Mouse (Mus musculus) CH12.LX (cell line): ENCODE results near the gene Gm45233. TPM values are rescaled to one million over a fixed set of nuclear protein-coding genes. Genes with fewer than 3 reads are reported as not detected.
A peak's percentile ranks its signal among the peaks of the same experiment; 100 is the strongest.

Experiments used
- DNase-seq: peaks from one replicate; pipeline ENCODE4 v3.0.0-alpha.2; 2013; ENCODE audit errors: extremely low read depth
- H3K27ac ChIP-seq: 2 replicates; pipeline ENCODE4 v1.5.1; 2012; ENCODE audit warnings: low read depth, mild to moderate bottlenecking, control low read depth, moderate library complexity; ENCODE audit not compliant: insufficient read depth
- H3K27me3 ChIP-seq: replicated peaks from 2 replicates; pipeline ENCODE3; 2012; ENCODE audit warnings: inconsistent platforms
- H3K36me3 ChIP-seq, 2 experiments: replicated peaks in 1 of 2; 2 replicates each; pipeline versions ENCODE3 to v1.6.1; 2012; ENCODE audit warnings: inconsistent platforms in 1 of 2, low read length in 1 of 2, mild to moderate bottlenecking in 1 of 2, mixed read lengths in 1 of 2, moderate library complexity in 1 of 2; ENCODE audit not compliant: control insufficient read depth in 1 of 2, insufficient read depth in 1 of 2
- H3K4me1 ChIP-seq, 2 experiments: 2 replicates each; pipeline ENCODE4 v1.6.1; 2012; ENCODE audit warnings: inconsistent platforms in 1 of 2, moderate library complexity in 1 of 2; ENCODE audit not compliant: insufficient read depth in 2 of 2, control insufficient read depth in 1 of 2
- H3K4me2 ChIP-seq: 2 replicates; pipeline ENCODE4 v1.6.1; 2012; ENCODE audit warnings: low read depth, mild to moderate bottlenecking, control low read depth; ENCODE audit not compliant: poor library complexity, insufficient read depth, severe bottlenecking
- H3K4me3 ChIP-seq, 3 experiments: fragments of 150-350 bp in 1 of 3; sonication (generic) in 1 of 3; replicated peaks in 1 of 3; 2 replicates each; pipeline versions ENCODE3 to v1.5.1; 2011 to 2012; ENCODE audit warnings: low read depth in 2 of 3, low read length in 2 of 3, mild to moderate bottlenecking in 2 of 3, moderate library complexity in 2 of 3, control low read depth in 1 of 3, improper control_type of control experiment in 1 of 3, inconsistent platforms in 1 of 3, mixed read lengths in 1 of 3; ENCODE audit not compliant: poor library complexity in 1 of 3
- H3K79me2 ChIP-seq: replicated peaks from 2 replicates; pipeline ENCODE4 v1.6.1; 2012; ENCODE audit warnings: mild to moderate bottlenecking, moderate library complexity; ENCODE audit not compliant: control insufficient read depth, poor library complexity, insufficient read depth, severe bottlenecking; ENCODE audit errors: extremely low read depth
- H3K9ac ChIP-seq: 2 replicates; pipeline ENCODE4 v1.6.1; 2012; ENCODE audit warnings: low read depth, mild to moderate bottlenecking, control low read depth, moderate library complexity; ENCODE audit not compliant: insufficient read depth
- H3K9me3 ChIP-seq: replicated peaks from 2 replicates; pipeline ENCODE3; 2012; ENCODE audit warnings: low read length, inconsistent platforms, mixed read lengths
- BHLHE40 ChIP-seq: IDR thresholded peaks from 2 replicates; pipeline ENCODE4 v1.6.1; 2011; ENCODE audit warnings: mild to moderate bottlenecking, low read depth, low read length, improper control_type of control experiment
- CHD1 ChIP-seq: IDR thresholded peaks from 2 replicates; pipeline ENCODE4 v1.6.1; 2012; ENCODE audit warnings: low read depth, low read length, improper control_type of control experiment, inconsistent platforms
- CHD2 ChIP-seq: IDR thresholded peaks from 2 replicates; pipeline ENCODE4 v1.6.1; 2011; ENCODE audit warnings: low read length, improper control_type of control experiment
- CTCF ChIP-seq, 2 experiments: IDR thresholded peaks in 1 of 2; conservative IDR thresholded peaks in 1 of 2; 2 replicates each; pipeline ENCODE4 v1.5.1; 2011 to 2012; ENCODE audit warnings: low read depth in 2 of 2, low read length in 2 of 2, improper control_type of control experiment in 1 of 2, inconsistent platforms in 1 of 2, mild to moderate bottlenecking in 1 of 2, moderate library complexity in 1 of 2
- E2F4 ChIP-seq: IDR thresholded peaks from 2 replicates; pipeline ENCODE4 v1.6.1; 2011; ENCODE audit warnings: low read depth, low read length, improper control_type of control experiment; ENCODE audit not compliant: insufficient replicate concordance
- ELF1 ChIP-seq: IDR thresholded peaks from 2 replicates; pipeline ENCODE4 v1.6.1; 2014; ENCODE audit warnings: low read depth, mild to moderate bottlenecking, inconsistent platforms, low read length, improper control_type of control experiment
- EP300 ChIP-seq: IDR thresholded peaks from 2 replicates; pipeline ENCODE4 v1.6.1; 2011; ENCODE audit warnings: low read length, improper control_type of control experiment
- ETS1 ChIP-seq: conservative IDR thresholded peaks from 2 replicates; pipeline ENCODE4 v1.6.1; 2012; ENCODE audit warnings: low read depth, mild to moderate bottlenecking, inconsistent platforms, low read length, improper control_type of control experiment, moderate library complexity
- GABPA ChIP-seq: IDR thresholded peaks from 2 replicates; pipeline ENCODE4 v1.6.1; 2012; ENCODE audit warnings: low read depth, low read length, improper control_type of control experiment, inconsistent platforms; ENCODE audit not compliant: insufficient replicate concordance
- HCFC1 ChIP-seq: IDR thresholded peaks from 2 replicates; pipeline ENCODE4 v1.6.1; 2012; ENCODE audit warnings: low read depth, mild to moderate bottlenecking, inconsistent platforms, low read length, improper control_type of control experiment
- IRF4 ChIP-seq: IDR thresholded peaks from 2 replicates; pipeline ENCODE4 v1.6.1; 2014; ENCODE audit warnings: low read depth, mild to moderate bottlenecking, inconsistent platforms, low read length, improper control_type of control experiment
- JUN ChIP-seq: IDR thresholded peaks from 2 replicates; pipeline ENCODE4 v1.6.1; 2011; ENCODE audit warnings: low read depth, mild to moderate bottlenecking, low read length, improper control_type of control experiment, moderate library complexity; ENCODE audit not compliant: insufficient read depth
- JUND ChIP-seq: conservative IDR thresholded peaks from 2 replicates; pipeline ENCODE4 v1.6.1; 2011; ENCODE audit warnings: low read depth, low read length, improper control_type of control experiment
- KAT2A ChIP-seq: IDR thresholded peaks from 2 replicates; pipeline ENCODE4 v1.6.1; 2012; ENCODE audit warnings: low read length, improper control_type of control experiment, inconsistent platforms; ENCODE audit not compliant: insufficient replicate concordance
- MAFK ChIP-seq: IDR thresholded peaks from 2 replicates; pipeline ENCODE4 v1.6.1; 2011; ENCODE audit warnings: low read length, improper control_type of control experiment; ENCODE audit not compliant: insufficient replicate concordance
- MAX ChIP-seq: IDR thresholded peaks from 2 replicates; pipeline ENCODE4 v1.6.1; 2011; ENCODE audit warnings: low read length, improper control_type of control experiment
- MAZ ChIP-seq: IDR thresholded peaks from 2 replicates; pipeline ENCODE4 v1.6.1; 2012; ENCODE audit warnings: low read depth, mild to moderate bottlenecking, inconsistent platforms, low read length, improper control_type of control experiment, moderate library complexity
- MEF2A ChIP-seq: IDR thresholded peaks from 2 replicates; pipeline ENCODE4 v1.6.1; 2014; ENCODE audit warnings: low read depth, mild to moderate bottlenecking, inconsistent platforms, low read length, improper control_type of control experiment, borderline replicate concordance
- MXI1 ChIP-seq: IDR thresholded peaks from 2 replicates; pipeline ENCODE4 v1.6.1; 2011; ENCODE audit warnings: mild to moderate bottlenecking, low read depth, low read length, improper control_type of control experiment
- MYC ChIP-seq: IDR thresholded peaks from 2 replicates; pipeline ENCODE4 v1.6.1; 2011; ENCODE audit warnings: low read depth, mild to moderate bottlenecking, improper control_type of control experiment, low read length
- NELFE ChIP-seq: IDR thresholded peaks from 2 replicates; pipeline ENCODE4 v1.6.1; 2011; ENCODE audit warnings: low read depth, low read length, improper control_type of control experiment
- NRF1 ChIP-seq: IDR thresholded peaks from 2 replicates; pipeline ENCODE4 v1.6.1; 2014; ENCODE audit warnings: low read depth, mild to moderate bottlenecking, inconsistent platforms, low read length, improper control_type of control experiment, moderate library complexity
- PAX5 ChIP-seq: IDR thresholded peaks from 2 replicates; pipeline ENCODE4 v1.6.1; 2012; ENCODE audit warnings: low read length, inconsistent platforms, mixed read lengths
- POLR2A ChIP-seq: IDR thresholded peaks from 2 replicates; pipeline ENCODE4 v1.6.1; 2011; ENCODE audit warnings: low read depth, mild to moderate bottlenecking, improper control_type of control experiment, low read length
- POLR2AphosphoS2 ChIP-seq: IDR thresholded peaks from 2 replicates; pipeline ENCODE4 v1.6.1; 2011; ENCODE audit warnings: low read depth, low read length, improper control_type of control experiment
- RAD21 ChIP-seq: IDR thresholded peaks from 2 replicates; pipeline ENCODE4 v1.6.1; 2011; ENCODE audit warnings: low read depth, mild to moderate bottlenecking, low read length, improper control_type of control experiment, moderate library complexity
- RCOR1 ChIP-seq: conservative IDR thresholded peaks from 2 replicates; pipeline ENCODE4 v1.6.1; 2012; ENCODE audit warnings: low read depth, mild to moderate bottlenecking, inconsistent platforms, low read length, improper control_type of control experiment
- SIN3A ChIP-seq: IDR thresholded peaks from 2 replicates; pipeline ENCODE4 v1.6.1; 2012; ENCODE audit warnings: low read length, improper control_type of control experiment, inconsistent platforms
- SMC3 ChIP-seq: IDR thresholded peaks from 2 replicates; pipeline ENCODE4 v1.6.1; 2011; ENCODE audit warnings: low read depth, low read length, improper control_type of control experiment
- TBP ChIP-seq: conservative IDR thresholded peaks from 2 replicates; pipeline ENCODE4 v1.6.1; 2011; ENCODE audit warnings: low read depth, low read length, improper control_type of control experiment
- TCF12 ChIP-seq: IDR thresholded peaks from 2 replicates; pipeline ENCODE4 v1.6.1; 2014; ENCODE audit warnings: low read depth, mild to moderate bottlenecking, inconsistent platforms, low read length, improper control_type of control experiment
- UBTF ChIP-seq: IDR thresholded peaks from 2 replicates; pipeline ENCODE4 v1.6.1; 2012; ENCODE audit warnings: low read depth, mild to moderate bottlenecking, inconsistent platforms, low read length, improper control_type of control experiment, moderate library complexity
- USF1 ChIP-seq: IDR thresholded peaks from 2 replicates; pipeline ENCODE4 v1.6.1; 2014; ENCODE audit warnings: low read depth, mild to moderate bottlenecking, inconsistent platforms, low read length, improper control_type of control experiment
- USF2 ChIP-seq: conservative IDR thresholded peaks from 2 replicates; pipeline ENCODE4 v1.6.1; 2011; ENCODE audit warnings: low read depth, low read length, improper control_type of control experiment
- ZC3H11A ChIP-seq: IDR thresholded peaks from 2 replicates; pipeline ENCODE4 v1.6.1; 2012; ENCODE audit warnings: low read depth, mild to moderate bottlenecking, inconsistent platforms, low read length, improper control_type of control experiment
- ZKSCAN1 ChIP-seq: IDR thresholded peaks from 2 replicates; pipeline ENCODE4 v1.6.1; 2012; ENCODE audit warnings: low read depth, inconsistent platforms, low read length, improper control_type of control experiment, borderline replicate concordance
- ZMIZ1 ChIP-seq: IDR thresholded peaks from 2 replicates; pipeline ENCODE4 v1.6.1; 2012; ENCODE audit warnings: low read depth, mild to moderate bottlenecking, inconsistent platforms, low read length, improper control_type of control experiment
- ZNF384 ChIP-seq: IDR thresholded peaks from 2 replicates; pipeline ENCODE4 v1.6.1; 2012; ENCODE audit warnings: low read depth, low read length, improper control_type of control experiment, inconsistent platforms
- dilution Hi-C: fragments of 300-500 bp; cut with MboI; formaldehyde crosslinking; loops from 2 replicates; pipeline ENCODE4 v1.14.3; 2020; ENCODE audit warnings: low sequenced_read_pairs; ENCODE audit not compliant: extremely low pct_unique_long_range_greater_than_20kb, extremely low pct_ligation_motif_present
- in situ Hi-C: fragments of 300-500 bp; cut with MboI; formaldehyde crosslinking; loops from 3 replicates; pipeline ENCODE4 v1.14.3; 2019; ENCODE audit warnings: low sequenced_read_pairs, low pct_ligation_motif_present, low pct_unique_long_range_greater_than_20kb, mixed read lengths
- polyA plus RNA-seq: library from polyadenylated mRNA; unstranded; fragments of >175 nt; gene quantifications from 2 replicates; pipeline ENCODE4 v1.2.1, GENCODE M21; 2012; ENCODE audit warnings: low read depth; ENCODE audit not compliant: insufficient read length
- total RNA-seq, 2 experiments: library from RNA; depleted of rRNA; stranded (reverse); fragments of 300-350 nt in 1 of 2; fragments of >200 nt in 1 of 2; gene quantifications; 2 replicates each; pipeline ENCODE4 v1.2.3; 2012 to 2014

Gm45233 gene
- total and polyA plus RNA-seq, 3 experiments: 0.66 TPM; not detected in 2

DNA sequence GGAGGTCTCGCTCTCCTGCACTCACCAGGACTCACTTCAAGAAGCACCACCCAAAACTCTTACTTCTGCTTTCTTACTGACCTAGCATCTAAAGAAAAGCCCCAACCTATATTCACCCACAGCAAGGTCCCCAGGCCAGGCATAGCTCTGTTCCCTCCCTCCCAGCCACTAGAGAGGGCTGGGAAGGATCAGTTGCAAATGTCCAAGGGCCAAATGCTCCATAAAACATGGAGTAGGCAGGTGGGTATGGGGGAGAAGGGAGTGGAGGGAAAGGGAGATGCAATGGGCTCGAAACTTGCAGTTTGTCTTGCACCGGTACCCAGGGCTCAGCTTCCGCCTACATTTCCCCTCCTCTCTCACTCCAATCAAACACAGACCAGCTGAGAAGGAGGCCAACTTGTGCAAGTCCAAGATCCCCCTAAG is 35.8 kb upstream of the Gm45233 start, which contains the start of gene Siglecg:
Siglecg (plus strand) TSS at position 74 of the 423 bp plus-strand sequence.
- in situ Hi-C loops (loop anchor here (25.0 kb wide), 1 partner anchor 1379 kb away; no protein-coding TSS in a partner anchor), dilution Hi-C loops (no loop called here)
- Histone ChIP-seq H3K27ac (peak within 1 kb of the TSS; percentile 87), H3K27me3 (no peaks in the 10 kb centered on the region), H3K36me3 (peaks cover 20 to 35% of the 10 kb centered on the region in 2 experiments), H3K4me3 (peak within 1 kb of the TSS; percentile 67 to 72 (median 69)), H3K4me2 (peak within 1 kb of the TSS; percentile 81), H3K79me2 (peaks cover 10% of the 10 kb centered on the region; the same call in 1 of the 2 replicates), H3K4me1 (peaks cover 14 to 38% of the 10 kb centered on the region in 2 experiments), H3K9ac (peak within 1 kb of the TSS; percentile 88), H3K9me3 (no peaks in the 10 kb centered on the region)
- TF ChIP-seq ZKSCAN1: no peak
- TF ChIP-seq MAFK: no peak
- peak; percentile 54; the same call in 1 of the 2 replicates for TF ChIP-seq NELFE
- no peak for TF ChIP-seq PAX5
- no peak for TF ChIP-seq GABPA
- no peak for TF ChIP-seq MAZ
- TF ChIP-seq ZC3H11A: no peak
- TF ChIP-seq ZMIZ1: peak; percentile 25; the same call in 1 of the 2 replicates
- no peak for TF ChIP-seq POLR2AphosphoS2
- 0 out of 2 replicates have a peak, but pooled peaks have one; percentile 9 for TF ChIP-seq RCOR1
- TF ChIP-seq MYC: no peak
- TF ChIP-seq ELF1: peak; percentile 51; the same call in 1 of the 2 replicates
- TF ChIP-seq POLR2A: peak; percentile 75
- TF ChIP-seq USF2: no peak
- TF ChIP-seq UBTF: no peak
- TF ChIP-seq RAD21: no peak
- TF ChIP-seq EP300: peak; percentile 68
- TF ChIP-seq BHLHE40: 0 out of 2 replicates have a peak, but pooled peaks have one; percentile 7
- no peak for TF ChIP-seq CTCF (conservative IDR thresholded peaks at IDR 0.05 in 1 of 2, IDR thresholded peaks at IDR 0.05 in 1 of 2; ENCODE audit: low read depth in 2 of 2, low read length in 2 of 2)
- TF ChIP-seq JUN: no peak
- no peak for TF ChIP-seq NRF1
- TF ChIP-seq USF1: no peak
- TF ChIP-seq JUND: no peak
- TF ChIP-seq IRF4: peak; percentile 46
- TF ChIP-seq TBP: 0 out of 2 replicates have a peak, but pooled peaks have one; percentile 26
- no peak for TF ChIP-seq MAX
- no peak; the same call in 1 of the 2 replicates for TF ChIP-seq SIN3A
- peak; percentile 31; the same call in 1 of the 2 replicates for TF ChIP-seq HCFC1
- TF ChIP-seq MEF2A: no peak
- TF ChIP-seq ETS1: peak; percentile 36; the same call in 1 of the 2 replicates
- no peak for TF ChIP-seq CHD1
- peak; percentile 18; the same call in 1 of the 2 replicates for TF ChIP-seq TCF12
- no peak; the same call in 1 of the 2 replicates for TF ChIP-seq MXI1
- no peak for TF ChIP-seq KAT2A
- no peak for TF ChIP-seq CHD2
- no peak for TF ChIP-seq SMC3
- TF ChIP-seq ZNF384: no peak
- TF ChIP-seq E2F4: no peak
- DNase-seq: peak; percentile 75
